Mouse (Mus musculus): ENCODE measurements at regions not wholly inside any gene's neighbourhood (a gene's known extent, or its start where the extent isn't known, plus 50 kb on each side); places are given as distances from the start of the nearest gene placed in this dataset.
A peak's percentile ranks its signal among the peaks of the same experiment; 100 is the strongest.

- DNase-seq (ENCODE audit: low spot score) = no peak
Measured at GRCm38 (mm10) chr3:115816328-115817160, 71.1 kb upstream of the Dph5 start.

GRCm38 (mm10) chr3:115817771-115818170 is 69.9 kb upstream of the Dph5 start:
- DNase-seq (ENCODE audit: low spot score) = no peak

GRCm38 (mm10) chr3:115818734-115819133 is 68.9 kb upstream of the Dph5 start:
- no peak for DNase-seq (ENCODE audit: low spot score)

- DNase-seq (ENCODE audit: low spot score) = no peak
Measured at GRCm38 (mm10) chr3:115819401-115820138, 68.1 kb upstream of the Dph5 start.

- no peak for DNase-seq (ENCODE audit: low spot score)
Measured at GRCm38 (mm10) chr3:115820139-115820481, 67.5 kb upstream of the Dph5 start.

- DNase-seq (ENCODE audit: low spot score) = peak; percentile 22
Measured at GRCm38 (mm10) chr3:115821627-115822026, 66.0 kb upstream of the Dph5 start.

- DNase-seq (ENCODE audit: low spot score) = peak; percentile 75
Measured at GRCm38 (mm10) chr3:115822491-115822890, 65.1 kb upstream of the Dph5 start.

GRCm38 (mm10) chr3:115823741-115824140 is 63.9 kb upstream of the Dph5 start:
- no peak for DNase-seq (ENCODE audit: low spot score)

- DNase-seq (ENCODE audit: low spot score) = no peak
Measured at GRCm38 (mm10) chr3:115824792-115825191, 62.8 kb upstream of the Dph5 start.

GRCm38 (mm10) chr3:115835381-115835780 is 52.3 kb upstream of the Dph5 start:
- no peak for DNase-seq (ENCODE audit: low spot score)

GRCm38 (mm10) chr3:115837617-115838216 is 49.9 kb upstream of the Dph5 start:
- DNase-seq (ENCODE audit: low spot score) = no peak
